Mouse (Mus musculus) CH12.LX (cell line): ENCODE measurements around the gene Nhej1. TPM values are rescaled to one million over a fixed set of nuclear protein-coding genes. Genes with fewer than 3 reads are reported as not detected.

ENCODE experiments used
- DNase-seq: peaks from one replicate; pipeline ENCODE4 v3.0.0-alpha.2; 2013; ENCODE audit errors: extremely low read depth
- H3K27ac ChIP-seq: 2 replicates; pipeline ENCODE4 v1.5.1; 2012; ENCODE audit warnings: low read depth, mild to moderate bottlenecking, control low read depth, moderate library complexity; ENCODE audit not compliant: insufficient read depth
- H3K27me3 ChIP-seq: replicated peaks from 2 replicates; pipeline ENCODE3; 2012; ENCODE audit warnings: inconsistent platforms
- H3K36me3 ChIP-seq, 2 experiments: replicated peaks in 1 of 2; 2 replicates each; pipeline versions ENCODE3 to v1.6.1; 2012; ENCODE audit warnings: inconsistent platforms in 1 of 2, low read length in 1 of 2, mild to moderate bottlenecking in 1 of 2, mixed read lengths in 1 of 2, moderate library complexity in 1 of 2; ENCODE audit not compliant: control insufficient read depth in 1 of 2, insufficient read depth in 1 of 2
- H3K4me1 ChIP-seq, 2 experiments: 2 replicates each; pipeline ENCODE4 v1.6.1; 2012; ENCODE audit warnings: inconsistent platforms in 1 of 2, moderate library complexity in 1 of 2; ENCODE audit not compliant: insufficient read depth in 2 of 2, control insufficient read depth in 1 of 2
- H3K4me2 ChIP-seq: 2 replicates; pipeline ENCODE4 v1.6.1; 2012; ENCODE audit warnings: low read depth, mild to moderate bottlenecking, control low read depth; ENCODE audit not compliant: poor library complexity, insufficient read depth, severe bottlenecking
- H3K4me3 ChIP-seq, 3 experiments: fragments of 150-350 bp in 1 of 3; sonication (generic) in 1 of 3; replicated peaks in 1 of 3; 2 replicates each; pipeline versions ENCODE3 to v1.5.1; 2011 to 2012; ENCODE audit warnings: low read depth in 2 of 3, low read length in 2 of 3, mild to moderate bottlenecking in 2 of 3, moderate library complexity in 2 of 3, control low read depth in 1 of 3, improper control_type of control experiment in 1 of 3, inconsistent platforms in 1 of 3, mixed read lengths in 1 of 3; ENCODE audit not compliant: poor library complexity in 1 of 3
- H3K79me2 ChIP-seq: replicated peaks from 2 replicates; pipeline ENCODE4 v1.6.1; 2012; ENCODE audit warnings: mild to moderate bottlenecking, moderate library complexity; ENCODE audit not compliant: control insufficient read depth, poor library complexity, insufficient read depth, severe bottlenecking; ENCODE audit errors: extremely low read depth
- H3K9ac ChIP-seq: 2 replicates; pipeline ENCODE4 v1.6.1; 2012; ENCODE audit warnings: low read depth, mild to moderate bottlenecking, control low read depth, moderate library complexity; ENCODE audit not compliant: insufficient read depth
- H3K9me3 ChIP-seq: replicated peaks from 2 replicates; pipeline ENCODE3; 2012; ENCODE audit warnings: low read length, inconsistent platforms, mixed read lengths
- BHLHE40 ChIP-seq: IDR thresholded peaks from 2 replicates; pipeline ENCODE4 v1.6.1; 2011; ENCODE audit warnings: mild to moderate bottlenecking, low read depth, low read length, improper control_type of control experiment
- CHD1 ChIP-seq: IDR thresholded peaks from 2 replicates; pipeline ENCODE4 v1.6.1; 2012; ENCODE audit warnings: low read depth, low read length, improper control_type of control experiment, inconsistent platforms
- E2F4 ChIP-seq: IDR thresholded peaks from 2 replicates; pipeline ENCODE4 v1.6.1; 2011; ENCODE audit warnings: low read depth, low read length, improper control_type of control experiment; ENCODE audit not compliant: insufficient replicate concordance
- ELF1 ChIP-seq: IDR thresholded peaks from 2 replicates; pipeline ENCODE4 v1.6.1; 2014; ENCODE audit warnings: low read depth, mild to moderate bottlenecking, inconsistent platforms, low read length, improper control_type of control experiment
- EP300 ChIP-seq: IDR thresholded peaks from 2 replicates; pipeline ENCODE4 v1.6.1; 2011; ENCODE audit warnings: low read length, improper control_type of control experiment
- ETS1 ChIP-seq: conservative IDR thresholded peaks from 2 replicates; pipeline ENCODE4 v1.6.1; 2012; ENCODE audit warnings: low read depth, mild to moderate bottlenecking, inconsistent platforms, low read length, improper control_type of control experiment, moderate library complexity
- HCFC1 ChIP-seq: IDR thresholded peaks from 2 replicates; pipeline ENCODE4 v1.6.1; 2012; ENCODE audit warnings: low read depth, mild to moderate bottlenecking, inconsistent platforms, low read length, improper control_type of control experiment
- IRF4 ChIP-seq: IDR thresholded peaks from 2 replicates; pipeline ENCODE4 v1.6.1; 2014; ENCODE audit warnings: low read depth, mild to moderate bottlenecking, inconsistent platforms, low read length, improper control_type of control experiment
- JUND ChIP-seq: conservative IDR thresholded peaks from 2 replicates; pipeline ENCODE4 v1.6.1; 2011; ENCODE audit warnings: low read depth, low read length, improper control_type of control experiment
- KAT2A ChIP-seq: IDR thresholded peaks from 2 replicates; pipeline ENCODE4 v1.6.1; 2012; ENCODE audit warnings: low read length, improper control_type of control experiment, inconsistent platforms; ENCODE audit not compliant: insufficient replicate concordance
- MAFK ChIP-seq: IDR thresholded peaks from 2 replicates; pipeline ENCODE4 v1.6.1; 2011; ENCODE audit warnings: low read length, improper control_type of control experiment; ENCODE audit not compliant: insufficient replicate concordance
- MXI1 ChIP-seq: IDR thresholded peaks from 2 replicates; pipeline ENCODE4 v1.6.1; 2011; ENCODE audit warnings: mild to moderate bottlenecking, low read depth, low read length, improper control_type of control experiment
- NELFE ChIP-seq: IDR thresholded peaks from 2 replicates; pipeline ENCODE4 v1.6.1; 2011; ENCODE audit warnings: low read depth, low read length, improper control_type of control experiment
- NRF1 ChIP-seq: IDR thresholded peaks from 2 replicates; pipeline ENCODE4 v1.6.1; 2014; ENCODE audit warnings: low read depth, mild to moderate bottlenecking, inconsistent platforms, low read length, improper control_type of control experiment, moderate library complexity
- PAX5 ChIP-seq: IDR thresholded peaks from 2 replicates; pipeline ENCODE4 v1.6.1; 2012; ENCODE audit warnings: low read length, inconsistent platforms, mixed read lengths
- POLR2A ChIP-seq: IDR thresholded peaks from 2 replicates; pipeline ENCODE4 v1.6.1; 2011; ENCODE audit warnings: low read depth, mild to moderate bottlenecking, improper control_type of control experiment, low read length
- POLR2AphosphoS2 ChIP-seq: IDR thresholded peaks from 2 replicates; pipeline ENCODE4 v1.6.1; 2011; ENCODE audit warnings: low read depth, low read length, improper control_type of control experiment
- RCOR1 ChIP-seq: conservative IDR thresholded peaks from 2 replicates; pipeline ENCODE4 v1.6.1; 2012; ENCODE audit warnings: low read depth, mild to moderate bottlenecking, inconsistent platforms, low read length, improper control_type of control experiment
- SIN3A ChIP-seq: IDR thresholded peaks from 2 replicates; pipeline ENCODE4 v1.6.1; 2012; ENCODE audit warnings: low read length, improper control_type of control experiment, inconsistent platforms
- SMC3 ChIP-seq: IDR thresholded peaks from 2 replicates; pipeline ENCODE4 v1.6.1; 2011; ENCODE audit warnings: low read depth, low read length, improper control_type of control experiment
- TBP ChIP-seq: conservative IDR thresholded peaks from 2 replicates; pipeline ENCODE4 v1.6.1; 2011; ENCODE audit warnings: low read depth, low read length, improper control_type of control experiment
- TCF12 ChIP-seq: IDR thresholded peaks from 2 replicates; pipeline ENCODE4 v1.6.1; 2014; ENCODE audit warnings: low read depth, mild to moderate bottlenecking, inconsistent platforms, low read length, improper control_type of control experiment
- USF1 ChIP-seq: IDR thresholded peaks from 2 replicates; pipeline ENCODE4 v1.6.1; 2014; ENCODE audit warnings: low read depth, mild to moderate bottlenecking, inconsistent platforms, low read length, improper control_type of control experiment
- USF2 ChIP-seq: conservative IDR thresholded peaks from 2 replicates; pipeline ENCODE4 v1.6.1; 2011; ENCODE audit warnings: low read depth, low read length, improper control_type of control experiment
- ZC3H11A ChIP-seq: IDR thresholded peaks from 2 replicates; pipeline ENCODE4 v1.6.1; 2012; ENCODE audit warnings: low read depth, mild to moderate bottlenecking, inconsistent platforms, low read length, improper control_type of control experiment
- ZMIZ1 ChIP-seq: IDR thresholded peaks from 2 replicates; pipeline ENCODE4 v1.6.1; 2012; ENCODE audit warnings: low read depth, mild to moderate bottlenecking, inconsistent platforms, low read length, improper control_type of control experiment
- ZNF384 ChIP-seq: IDR thresholded peaks from 2 replicates; pipeline ENCODE4 v1.6.1; 2012; ENCODE audit warnings: low read depth, low read length, improper control_type of control experiment, inconsistent platforms
- dilution Hi-C: fragments of 300-500 bp; cut with MboI; formaldehyde crosslinking; loops from 2 replicates; pipeline ENCODE4 v1.14.3; 2020; ENCODE audit warnings: low sequenced_read_pairs; ENCODE audit not compliant: extremely low pct_unique_long_range_greater_than_20kb, extremely low pct_ligation_motif_present
- in situ Hi-C: fragments of 300-500 bp; cut with MboI; formaldehyde crosslinking; loops from 3 replicates; pipeline ENCODE4 v1.14.3; 2019; ENCODE audit warnings: low sequenced_read_pairs, low pct_ligation_motif_present, low pct_unique_long_range_greater_than_20kb, mixed read lengths
- polyA plus RNA-seq: library from polyadenylated mRNA; unstranded; fragments of >175 nt; gene quantifications from 2 replicates; pipeline ENCODE4 v1.2.1, GENCODE M21; 2012; ENCODE audit warnings: low read depth; ENCODE audit not compliant: insufficient read length
- total RNA-seq, 2 experiments: library from RNA; depleted of rRNA; stranded (reverse); fragments of 300-350 nt in 1 of 2; fragments of >200 nt in 1 of 2; gene quantifications; 2 replicates each; pipeline ENCODE4 v1.2.3; 2012 to 2014

Gene Nhej1
- total and polyA plus RNA-seq, 3 experiments, result 2.8 to 4.0 (median 3.7) TPM

DNA sequence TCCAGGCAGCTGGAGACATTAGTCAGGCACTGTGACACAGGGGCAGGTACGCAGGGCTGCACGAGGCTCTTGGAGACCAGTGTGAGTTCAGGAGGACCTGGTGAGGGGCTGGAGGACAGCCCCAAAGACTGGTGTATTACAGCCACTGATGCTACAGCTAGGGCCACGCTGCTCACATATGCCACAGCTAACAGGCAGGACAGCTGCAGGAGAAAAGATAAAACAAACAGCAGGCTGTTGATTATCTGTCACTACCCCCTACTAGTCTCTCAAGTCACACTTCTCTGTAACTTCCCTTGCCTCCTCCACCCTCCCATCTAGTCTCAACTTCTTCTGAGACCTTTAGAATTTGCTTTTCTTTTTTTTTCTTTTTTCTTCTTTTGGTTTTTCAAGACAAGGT, 11.7 kb upstream of the Nhej1 start:
- H3K4me2 ChIP-seq, result no peak overlapping the region
- dilution Hi-C loops (no loop called here), in situ Hi-C loops (no loop called here)
- H3K4me1 ChIP-seq, result peaks cover 0 to 10% of the 10 kb centered on the region in 2 experiments; a peak in 2 of 4 replicates
- no peak for TF ChIP-seq MXI1
- TF ChIP-seq ZNF384, result no peak
- no peak for TF ChIP-seq PAX5
- TF ChIP-seq EP300, result no peak
- no peak for TF ChIP-seq USF2
- no peak for TF ChIP-seq NRF1
- TF ChIP-seq TBP, result no peak
- no peak for TF ChIP-seq IRF4
- TF ChIP-seq ZMIZ1, result no peak
- no peak for TF ChIP-seq ELF1
- no peak for TF ChIP-seq HCFC1
- no peak for TF ChIP-seq TCF12
- no peak for TF ChIP-seq POLR2A
- TF ChIP-seq BHLHE40, result no peak
- no peak for TF ChIP-seq KAT2A
- no peak for TF ChIP-seq ZC3H11A
- no peak for TF ChIP-seq USF1
- no peaks in the 10 kb centered on the region for H3K9me3 ChIP-seq
- peaks cover 30 to 50% of the 10 kb centered on the region in 2 experiments for H3K36me3 ChIP-seq
- no peak overlapping the region for H3K4me3 ChIP-seq
- H3K79me2 ChIP-seq, result no peaks in the 10 kb centered on the region
- no peak overlapping the region for H3K9ac ChIP-seq
- H3K27ac ChIP-seq, result no peak overlapping the region
- DNase-seq, result no peak
- no peaks in the 10 kb centered on the region for H3K27me3 ChIP-seq

DNA sequence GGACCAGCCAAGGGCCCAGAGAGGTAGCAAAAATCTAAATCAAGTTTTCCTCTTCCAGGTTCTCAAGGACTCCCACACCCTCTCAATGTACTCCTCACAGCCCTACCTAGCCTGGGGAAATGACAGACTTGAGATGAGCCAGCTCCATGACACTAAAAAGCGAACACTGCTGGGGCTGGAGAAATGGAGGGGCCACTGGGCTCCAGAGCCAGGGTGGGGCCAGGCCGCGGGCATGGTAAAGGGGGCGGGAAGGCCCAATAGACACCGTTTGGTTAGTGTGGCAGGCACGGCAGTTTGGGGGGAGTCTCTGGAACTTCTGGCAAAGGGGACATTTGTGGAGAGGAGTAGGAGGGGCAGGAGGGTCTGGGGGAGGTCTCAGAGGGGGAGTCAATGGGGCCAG, 11.3 kb upstream of the Nhej1 start:
- no peak overlapping the region for H3K4me2 ChIP-seq
- peaks cover 30 to 47% of the 10 kb centered on the region in 2 experiments for H3K36me3 ChIP-seq

More for the DNA sequence above, 11.3 kb upstream of the Nhej1 start:
- DNase-seq, result no peak
- Histone ChIP-seq H3K27ac (no peak overlapping the region), H3K4me3 (no peak overlapping the region), H3K4me1 (peaks cover 0 to 6% of the 10 kb centered on the region in 2 experiments; a peak in 1 of 4 replicates), H3K79me2 (no peaks in the 10 kb centered on the region), H3K9ac (no peak overlapping the region), H3K9me3 (no peaks in the 10 kb centered on the region), H3K27me3 (no peaks in the 10 kb centered on the region)
- dilution Hi-C loops (no loop called here), in situ Hi-C loops (no loop called here)
- TF ChIP-seq MXI1, result no peak
- TF ChIP-seq SMC3, result no peak
- TF ChIP-seq E2F4, result no peak
- no peak for TF ChIP-seq MAFK
- TF ChIP-seq POLR2AphosphoS2, result no peak
- no peak for TF ChIP-seq ETS1
- no peak for TF ChIP-seq USF2
- TF ChIP-seq TCF12, result no peak
- no peak for TF ChIP-seq SIN3A
- TF ChIP-seq HCFC1, result no peak
- TF ChIP-seq TBP, result no peak
- no peak for TF ChIP-seq CHD1
- no peak for TF ChIP-seq RCOR1
- no peak for TF ChIP-seq NELFE
- no peak for TF ChIP-seq ZMIZ1
- no peak for TF ChIP-seq EP300
- no peak for TF ChIP-seq ELF1
- TF ChIP-seq ZC3H11A, result no peak
- no peak for TF ChIP-seq JUND
